Mouse (Mus musculus) urinary bladder, postnatal 36 days (tissue): ENCODE results near the gene Trp73.

Experiments used
- DNase-seq, 2 experiments: peaks; one replicate each; pipeline ENCODE4 v3.0.0; 2022; ENCODE audit warnings: low spot score in 2 of 2, mixed read lengths in 1 of 2

The Trp73 gene

DNA sequence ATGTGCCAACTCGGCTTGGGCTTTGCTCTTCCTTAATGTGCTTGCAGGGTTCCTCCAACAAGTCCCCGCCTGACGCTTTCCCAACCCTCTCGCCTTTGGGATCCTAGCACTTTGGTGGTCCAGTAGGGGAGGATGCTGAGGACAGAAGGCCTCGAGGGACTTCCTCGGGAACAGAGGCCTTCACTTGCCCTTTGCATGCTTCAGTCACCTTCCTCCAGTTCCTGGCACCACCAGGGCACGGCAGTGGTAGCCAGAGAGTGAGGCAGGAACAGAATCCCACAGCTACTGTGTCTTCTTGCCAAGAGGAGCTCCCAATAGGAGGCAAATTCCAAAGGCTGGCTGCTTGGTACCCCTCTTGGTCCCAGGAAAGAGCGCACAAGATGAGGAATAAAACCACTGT, 36.6 kb downstream of the Trp73 start:
- no peak for DNase-seq

DNA sequence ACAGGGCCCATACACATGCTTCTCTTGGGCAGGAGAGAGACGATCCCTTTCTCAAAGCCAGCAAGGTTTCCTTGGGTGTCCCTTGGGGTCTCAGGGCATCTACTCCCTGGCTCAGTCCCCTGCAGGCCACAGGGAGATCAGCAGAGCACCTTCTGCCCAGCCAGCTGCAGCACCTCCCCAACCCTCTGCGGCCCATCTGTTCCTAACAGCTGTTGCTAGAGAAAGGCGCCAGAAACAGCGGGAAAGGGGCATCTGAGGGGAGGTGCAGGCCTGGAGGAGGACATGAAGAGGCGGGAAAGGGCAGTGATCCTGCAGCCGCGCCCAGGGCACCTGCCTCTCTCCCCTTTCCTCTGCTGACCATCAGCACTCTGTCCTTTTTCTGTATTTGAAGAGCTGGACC, 40.6 kb downstream of the Trp73 start:
- no peak for DNase-seq

DNA sequence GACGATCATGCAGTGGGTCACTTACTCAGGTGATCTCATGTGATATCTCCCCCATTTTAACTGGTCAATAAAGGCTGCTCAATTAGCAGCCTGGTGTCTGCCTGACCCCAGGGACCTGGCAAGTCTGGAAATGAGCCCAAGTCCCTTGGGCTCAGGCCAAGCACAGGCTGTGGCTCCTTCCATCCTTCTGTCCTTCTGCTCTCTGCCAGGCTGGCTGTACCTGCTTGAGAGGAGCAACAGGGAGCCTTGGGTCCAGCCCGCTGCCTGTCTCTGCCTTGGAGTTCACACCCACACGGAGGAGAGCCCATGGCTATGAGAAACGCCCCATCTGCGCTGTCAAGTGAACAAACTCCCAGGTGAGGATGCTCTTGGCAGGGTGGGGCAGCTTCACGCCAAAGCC, 43.9 kb downstream of the Trp73 start:
- no peak for DNase-seq

DNA sequence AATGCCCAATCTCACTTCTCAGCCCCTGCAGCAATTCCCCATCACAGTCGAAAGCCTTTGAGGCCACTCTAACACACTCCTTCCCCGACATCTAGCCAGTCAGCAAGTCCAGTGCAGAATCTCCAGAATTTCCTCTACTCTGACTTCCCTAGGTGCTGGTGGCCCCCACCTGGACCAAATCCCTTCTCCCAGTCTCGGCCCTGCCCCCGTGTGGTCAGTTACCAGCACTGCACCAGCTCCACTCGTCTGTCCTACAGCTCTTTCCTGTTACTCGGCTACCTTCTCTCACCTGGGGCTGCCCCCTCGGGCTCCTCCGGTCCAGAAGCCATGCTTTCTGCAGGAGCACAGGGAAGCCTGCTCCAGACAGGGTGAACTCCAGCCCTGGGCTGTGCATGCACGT, 46.8 kb downstream of the Trp73 start:
- peak; percentile 28 to 50 for DNase-seq

DNA sequence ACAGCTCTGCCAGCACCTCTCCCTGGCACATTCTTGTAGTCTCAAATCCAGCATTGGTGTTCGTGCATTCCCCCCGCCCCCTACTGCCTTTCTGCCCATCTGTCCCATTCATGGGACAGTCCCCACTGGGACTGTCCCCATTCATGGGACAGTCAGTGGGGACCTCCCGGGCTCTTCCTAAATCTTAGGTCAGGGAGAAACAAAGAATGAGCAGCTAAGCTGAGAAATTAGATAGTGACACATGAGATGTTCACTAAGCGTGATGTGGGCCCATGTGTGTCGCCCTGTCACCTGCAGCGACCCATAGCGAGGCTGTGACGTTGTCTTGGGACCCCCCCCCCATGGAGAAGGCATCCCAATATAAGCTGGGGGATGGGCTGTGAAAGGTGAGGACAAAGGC, 48.7 kb downstream of the Trp73 start:
- no peak for DNase-seq

DNA sequence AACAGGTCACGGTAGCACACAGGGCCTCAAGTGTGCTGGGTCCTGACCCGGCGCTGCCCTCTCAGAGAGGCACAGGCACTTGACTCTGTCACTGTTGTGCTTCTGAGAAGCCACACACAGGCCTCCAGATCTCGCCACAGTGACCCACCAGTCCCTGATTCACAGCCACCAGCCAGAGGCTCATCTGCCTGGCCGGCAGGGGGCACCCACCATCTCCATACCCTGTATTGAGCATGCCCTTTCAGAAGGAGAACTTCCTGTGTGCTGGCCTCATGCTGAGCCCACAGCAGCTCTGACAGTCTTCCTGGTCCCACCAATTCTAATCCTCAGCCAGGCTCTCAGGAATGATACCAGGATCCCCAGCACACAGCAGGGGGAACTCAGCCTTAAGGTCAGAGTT, 50.8 kb downstream of the Trp73 start:
- DNase-seq = no peak

DNA sequence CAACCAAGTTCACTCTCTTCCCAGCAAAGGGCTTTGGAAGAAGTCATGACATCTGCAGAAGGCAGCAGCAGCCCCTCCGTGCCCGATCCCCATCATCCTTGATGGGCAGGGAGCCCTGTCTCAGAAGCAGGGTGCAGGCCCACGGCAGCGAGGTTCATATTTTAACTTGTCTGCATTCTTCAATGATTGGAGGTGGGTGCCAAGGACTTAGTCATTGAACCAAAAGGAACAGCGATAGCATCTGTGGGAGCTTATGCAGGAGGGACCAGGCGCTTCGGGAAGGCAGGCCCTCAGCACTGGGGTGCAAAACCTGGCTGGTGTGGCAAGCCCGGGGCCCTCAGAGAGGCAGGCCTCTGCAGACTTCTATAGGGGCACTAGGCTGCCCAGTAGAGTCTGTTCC, 53.6 kb downstream of the Trp73 start:
- DNase-seq = no peak

DNA sequence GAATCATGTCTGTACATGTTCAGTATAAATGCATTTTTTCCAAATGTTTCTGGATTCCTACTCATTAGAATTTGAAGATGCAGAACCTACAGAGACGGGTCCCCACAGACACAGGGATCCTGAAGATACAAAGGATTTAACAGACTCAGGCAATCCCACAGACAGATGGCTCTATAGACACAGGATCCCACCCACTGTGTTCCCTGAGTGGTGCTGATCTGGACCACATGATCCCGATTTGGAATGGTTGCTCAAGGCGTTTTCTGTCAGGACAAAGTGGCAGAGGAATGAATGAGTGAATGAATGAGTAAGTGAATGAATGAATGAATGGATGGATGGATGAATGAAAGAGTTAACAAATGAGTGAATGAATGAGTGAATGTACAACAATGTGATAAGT, 54.2 kb downstream of the Trp73 start:
- DNase-seq = no peak

DNA sequence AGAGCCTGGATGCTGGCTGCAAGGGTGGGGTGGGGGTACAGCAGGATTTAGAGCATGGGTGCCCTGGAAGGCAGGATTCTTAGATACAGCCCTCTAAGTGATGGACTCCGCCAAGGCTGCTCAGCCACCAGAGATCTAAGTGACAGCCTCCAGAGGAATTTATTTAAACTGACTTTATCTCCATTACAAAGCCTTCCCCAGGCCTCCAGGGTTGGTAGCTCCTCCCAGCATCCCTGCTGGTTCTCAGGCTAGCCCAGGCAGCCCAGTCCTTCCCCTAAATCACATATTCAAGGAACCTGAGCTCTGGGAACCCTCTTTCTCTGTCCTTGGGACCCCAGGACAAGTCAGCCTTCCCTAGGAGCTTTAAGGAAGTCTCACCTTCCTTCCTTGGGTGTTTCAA, 58.0 kb downstream of the Trp73 start:
- DNase-seq = no peak

DNA sequence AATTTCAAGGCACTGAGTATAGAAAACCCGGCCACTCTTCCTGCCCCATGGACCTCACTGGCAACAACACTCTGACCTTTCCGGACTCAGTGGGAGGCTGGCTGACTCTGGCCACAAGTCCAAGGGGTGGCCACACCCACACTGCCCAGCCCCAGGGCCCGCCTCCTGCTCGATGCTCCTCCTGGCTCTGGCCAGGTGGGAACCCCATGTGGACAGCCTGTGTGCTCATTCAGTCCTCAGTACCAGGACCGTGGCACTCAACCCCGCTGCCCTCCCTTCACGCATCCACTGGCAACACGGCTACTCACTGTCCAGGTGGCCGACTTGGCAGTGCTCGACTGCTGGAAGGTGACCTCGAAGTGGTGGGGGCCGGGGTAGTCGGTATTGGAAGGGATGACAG, 59.0 kb downstream of the Trp73 start:
- DNase-seq = no peak

DNA sequence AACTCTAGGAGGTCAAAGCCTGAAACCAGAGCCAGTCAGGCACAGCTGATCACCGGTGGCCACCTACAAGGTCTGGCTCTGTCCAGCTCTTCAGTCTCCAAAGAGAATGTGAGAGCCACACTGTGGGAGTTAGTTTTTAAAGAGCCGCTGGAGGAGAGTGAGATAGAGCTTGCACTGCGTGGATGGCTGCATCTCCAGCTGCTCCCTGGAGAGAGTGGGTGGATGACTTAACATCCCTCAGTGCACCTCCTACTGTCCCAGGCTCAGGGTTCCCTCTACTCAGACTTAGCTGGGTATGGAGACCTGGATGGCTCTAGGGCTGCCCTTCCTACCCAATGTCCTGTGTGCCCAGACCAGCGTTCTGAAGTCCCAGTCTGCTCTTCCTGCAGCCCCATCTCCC, 59.8 kb downstream of the Trp73 start:
- no peak for DNase-seq

DNA sequence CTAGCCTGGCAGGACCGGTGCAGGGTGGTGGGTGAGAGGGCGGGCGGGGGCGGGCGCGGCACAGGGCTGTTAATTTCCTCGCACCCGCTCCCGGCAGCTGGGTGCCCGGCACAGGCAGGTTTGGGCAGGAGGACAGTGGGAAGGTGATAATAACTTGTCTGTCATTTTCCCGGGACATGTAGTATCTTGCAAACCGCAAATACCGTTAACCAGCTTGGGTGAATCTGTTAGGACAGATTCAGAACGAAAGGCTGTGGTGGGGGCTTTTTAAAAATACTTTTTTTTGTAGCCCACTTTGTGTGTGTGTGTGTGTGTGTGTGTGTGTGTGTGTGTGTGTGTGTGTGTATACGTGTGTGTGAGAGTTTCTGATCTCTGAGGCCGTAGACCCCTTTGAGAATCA, 68.1 kb downstream of the Trp73 start:
- no peak for DNase-seq

DNA sequence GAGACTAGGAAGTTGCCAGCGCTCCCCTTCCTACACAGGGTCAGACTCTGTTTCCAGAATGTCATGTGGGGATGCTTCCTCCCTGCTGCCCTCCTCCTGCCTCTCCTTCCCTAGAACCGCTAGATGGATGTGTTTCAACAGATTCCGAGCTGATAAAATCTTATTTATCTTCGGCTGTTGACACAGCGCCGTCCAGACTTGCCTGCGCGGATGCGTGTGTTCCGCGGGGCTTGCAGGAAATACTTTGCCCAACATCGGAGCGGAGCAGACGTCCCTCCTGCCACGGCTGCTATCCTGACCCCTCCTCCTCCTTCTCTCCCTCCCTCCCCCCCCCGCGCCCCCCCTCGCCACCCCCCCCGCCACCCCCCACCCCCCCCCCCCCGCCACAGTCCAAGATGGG, 68.5 kb downstream of the Trp73 start:
- peak in 1 of 2 experiments; percentile 39 for DNase-seq

DNA sequence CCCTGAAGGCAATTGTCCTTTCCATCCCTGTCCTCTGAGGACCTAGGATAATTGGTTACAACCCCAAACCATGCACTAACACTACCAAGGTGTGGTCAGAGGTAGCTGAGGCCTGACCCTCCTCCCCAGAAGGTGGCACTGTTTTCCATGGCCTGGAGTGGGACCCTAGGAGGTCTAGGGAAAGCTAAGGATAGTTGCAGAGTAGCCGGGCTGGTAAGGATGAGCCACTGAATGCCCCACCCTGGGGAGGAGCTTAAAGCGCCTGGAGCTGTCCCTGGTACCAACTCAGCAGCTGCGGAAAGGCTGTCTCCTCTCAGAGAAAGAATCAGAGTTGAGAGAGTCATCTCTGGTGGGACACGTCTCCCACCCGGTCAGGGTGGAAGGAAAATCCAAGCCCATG, 69.1 kb downstream of the Trp73 start:
- DNase-seq = no peak

DNA sequence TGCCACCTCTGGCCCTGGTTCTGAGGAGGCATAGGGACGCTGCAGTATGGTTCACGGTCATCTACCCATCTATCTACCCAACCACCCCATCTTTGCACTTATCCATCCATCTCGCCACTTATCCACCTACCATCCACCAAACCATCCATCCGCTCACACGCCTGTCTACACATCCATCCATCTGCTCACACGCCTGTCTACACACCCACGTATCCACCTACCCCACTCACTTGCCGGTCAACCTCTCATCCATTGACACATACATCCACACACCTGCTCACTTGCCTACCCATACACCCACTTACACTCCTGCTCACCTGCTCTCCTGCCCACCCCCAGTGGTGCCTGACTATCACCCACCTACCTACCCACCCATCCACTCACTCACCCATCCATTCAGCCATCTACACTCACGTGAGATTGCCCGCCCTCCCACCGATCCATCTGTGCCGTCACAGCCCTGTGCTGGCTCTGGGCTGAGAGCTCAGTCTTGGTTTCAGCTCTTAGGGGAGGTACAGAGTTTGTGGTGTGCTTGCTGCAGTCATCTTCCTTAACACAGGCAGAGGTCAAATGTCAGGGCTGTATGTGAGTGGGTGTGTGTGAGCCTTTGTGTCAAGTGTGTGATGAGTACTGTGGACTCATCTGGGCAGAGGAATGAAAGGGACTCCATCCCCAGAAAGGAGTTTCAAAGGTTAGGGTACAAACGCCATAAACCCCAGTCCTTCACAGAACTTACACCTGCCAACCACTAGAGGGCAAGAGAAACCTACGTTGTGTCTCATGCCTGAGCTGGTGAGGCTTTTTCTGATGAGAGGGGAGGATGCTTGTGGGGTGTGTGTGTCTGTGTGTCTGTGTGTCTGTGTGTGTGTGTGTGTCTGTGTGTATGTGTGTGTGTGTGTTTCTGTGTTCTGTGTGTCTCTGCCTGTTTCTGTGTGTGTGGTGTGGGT, 74.9 kb downstream of the Trp73 start:
- no peak for DNase-seq

DNA sequence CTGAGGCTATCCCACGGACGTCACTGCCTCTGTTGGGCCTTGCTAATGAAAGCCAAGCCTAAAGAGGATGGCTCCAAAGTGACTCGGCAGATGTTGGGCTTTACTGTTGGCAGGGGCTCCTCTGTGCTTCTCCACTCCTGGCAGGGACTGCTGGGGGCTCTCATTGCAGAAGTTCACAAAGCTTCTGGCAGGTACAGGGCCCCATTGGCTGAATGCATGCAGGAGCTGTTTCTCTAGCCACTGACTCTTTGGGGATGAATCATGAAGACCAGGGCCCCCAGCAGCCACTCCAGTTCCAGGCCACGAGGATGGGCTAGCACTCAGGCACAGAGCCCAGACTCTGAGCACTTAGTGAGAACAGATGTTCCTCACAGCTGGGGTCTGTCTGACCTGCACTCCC, 82.3 kb downstream of the Trp73 start:
- no peak for DNase-seq

DNA sequence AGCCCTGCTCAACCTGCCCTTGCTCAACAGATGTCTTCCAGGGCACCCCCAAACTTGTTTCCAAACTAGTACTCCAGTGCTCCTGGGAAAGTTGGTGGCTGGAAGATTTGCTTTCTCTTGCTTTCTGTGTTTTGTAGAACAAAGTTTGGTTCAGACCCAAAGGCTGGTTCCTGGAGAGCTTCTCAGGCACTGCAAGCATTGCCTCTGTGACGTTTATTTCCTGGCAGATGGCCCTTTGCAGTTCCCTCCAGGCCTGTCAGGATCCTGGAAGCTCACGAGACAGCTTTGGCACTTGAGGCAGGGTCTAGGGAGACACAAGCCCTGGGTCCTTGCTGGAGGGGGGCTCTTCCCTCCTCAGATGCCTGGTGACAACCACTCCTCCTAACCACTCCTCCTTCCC, 83.3 kb downstream of the Trp73 start:
- peak in 1 of 2 experiments; percentile 26 for DNase-seq

DNA sequence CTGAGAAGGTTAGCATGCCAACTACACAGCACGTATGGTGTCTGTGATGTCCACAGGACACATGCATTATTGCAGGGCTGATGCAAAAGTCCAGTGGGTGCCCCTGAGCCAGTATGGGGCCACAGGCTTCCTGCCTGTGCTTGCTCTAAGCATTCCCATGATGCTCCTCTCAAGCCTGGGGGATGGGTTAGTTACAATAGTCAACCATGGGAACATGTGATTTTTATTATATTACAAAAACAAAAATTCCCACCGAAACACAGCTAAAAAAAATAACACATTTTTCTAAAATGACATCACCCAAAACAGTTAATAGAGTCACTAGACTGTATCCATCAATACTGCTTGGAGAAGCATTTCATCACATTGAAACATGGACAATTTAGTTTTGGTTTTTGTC, 84.0 kb downstream of the Trp73 start:
- DNase-seq = no peak

DNA sequence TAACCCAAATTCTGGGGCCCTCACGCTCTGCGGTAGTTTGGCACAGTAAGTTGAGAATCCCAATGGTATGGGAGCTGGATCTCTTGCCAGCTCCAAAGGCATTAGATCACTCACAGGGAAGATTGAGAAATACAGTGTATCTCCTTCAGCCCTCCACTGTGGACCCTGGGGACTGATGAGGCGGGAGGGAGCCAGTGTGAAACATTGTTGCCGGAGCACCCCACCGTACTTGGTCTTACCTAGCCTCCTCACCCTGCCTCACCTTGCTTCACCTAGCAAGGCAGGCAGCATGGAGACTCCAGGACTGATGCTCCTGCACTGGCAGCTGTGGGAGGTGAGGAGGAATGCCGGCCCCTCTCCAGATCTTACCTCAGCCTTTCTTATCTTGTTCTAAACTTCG, 84.5 kb downstream of the Trp73 start:
- peak in 1 of 2 experiments; percentile 19 for DNase-seq

DNA sequence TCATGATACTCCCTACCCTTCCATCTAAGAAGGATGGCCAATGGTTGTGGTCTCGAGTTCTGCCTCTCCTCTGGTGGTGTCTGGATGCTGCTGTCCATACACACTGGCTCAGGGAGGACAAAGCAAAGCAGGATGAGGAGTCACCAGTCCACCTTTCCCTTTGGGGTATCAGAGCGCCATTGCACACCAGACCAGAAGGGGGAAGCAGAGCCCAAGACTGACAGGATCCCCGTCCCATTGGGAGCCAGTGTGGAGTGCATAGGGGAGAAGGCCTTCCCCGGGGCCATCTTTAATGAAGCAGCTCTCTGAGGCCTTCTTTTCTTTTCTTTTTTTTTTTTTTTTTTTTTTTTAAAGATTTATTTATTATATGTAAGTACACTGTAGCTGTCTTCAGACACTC, 86.9 kb downstream of the Trp73 start:
- DNase-seq = no peak

DNA sequence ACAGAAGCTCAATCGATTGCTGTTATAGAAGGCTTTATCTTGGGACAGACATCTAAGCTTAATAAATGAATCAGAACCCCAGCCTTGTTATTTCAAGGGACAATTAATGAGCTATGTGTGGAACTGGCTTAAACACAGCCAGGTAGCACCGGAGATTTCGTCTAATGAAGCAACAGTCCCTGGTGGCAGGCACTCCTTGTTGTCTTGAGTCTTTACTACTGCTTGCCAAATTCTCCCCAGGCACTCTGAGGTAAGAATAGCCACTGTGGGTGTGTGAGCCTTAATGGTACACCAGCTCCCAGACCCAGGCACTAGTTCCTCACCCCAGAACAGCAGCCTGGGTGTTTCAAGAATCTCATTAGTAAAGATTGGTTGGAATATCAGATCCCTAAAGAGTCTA, 88.6 kb downstream of the Trp73 start:
- DNase-seq = no peak

DNA sequence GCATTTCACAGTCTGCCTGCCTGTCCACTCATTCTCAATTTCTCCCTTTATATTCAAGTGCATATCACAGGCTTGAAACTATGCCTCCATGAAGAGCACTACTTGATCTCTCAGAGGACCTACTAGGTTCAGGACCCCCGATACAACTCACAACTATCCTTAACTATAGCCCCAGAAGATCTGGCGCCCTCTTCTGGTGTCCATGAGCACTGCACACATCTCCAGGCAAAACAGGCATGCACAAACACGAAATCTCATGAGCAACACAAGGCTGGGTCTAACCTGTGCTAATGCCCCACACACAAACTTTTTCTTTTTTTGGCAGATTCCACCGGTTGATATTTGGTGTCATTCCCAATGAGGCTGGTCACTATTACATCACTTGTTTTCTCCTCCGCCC, 94.2 kb downstream of the Trp73 start:
- DNase-seq = no peak

DNA sequence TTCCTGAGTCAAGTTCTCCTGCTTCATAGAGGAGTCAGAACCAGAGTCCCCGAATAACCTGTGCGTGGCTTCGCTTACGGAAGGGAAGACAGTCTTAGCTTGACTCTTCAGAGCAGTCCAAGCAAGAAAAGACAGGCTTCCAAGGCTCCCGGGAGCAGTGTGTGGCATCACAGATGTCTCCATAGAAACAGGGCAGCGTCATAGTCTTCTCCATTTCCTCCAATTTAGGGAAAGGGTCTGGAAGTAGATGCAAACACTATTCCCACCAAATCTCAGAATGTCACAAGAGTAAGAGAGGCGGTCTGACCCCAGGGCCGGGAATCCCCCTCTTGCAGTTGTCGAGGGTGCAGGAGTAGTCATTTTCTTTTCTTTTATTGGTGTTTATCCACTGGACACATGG, 97.4 kb downstream of the Trp73 start, which contains the start of gene Ccdc27:
TSS of gene Ccdc27 (minus strand) at position 101 of the 400 bp plus-strand sequence.
- DNase-seq = no peak

DNA sequence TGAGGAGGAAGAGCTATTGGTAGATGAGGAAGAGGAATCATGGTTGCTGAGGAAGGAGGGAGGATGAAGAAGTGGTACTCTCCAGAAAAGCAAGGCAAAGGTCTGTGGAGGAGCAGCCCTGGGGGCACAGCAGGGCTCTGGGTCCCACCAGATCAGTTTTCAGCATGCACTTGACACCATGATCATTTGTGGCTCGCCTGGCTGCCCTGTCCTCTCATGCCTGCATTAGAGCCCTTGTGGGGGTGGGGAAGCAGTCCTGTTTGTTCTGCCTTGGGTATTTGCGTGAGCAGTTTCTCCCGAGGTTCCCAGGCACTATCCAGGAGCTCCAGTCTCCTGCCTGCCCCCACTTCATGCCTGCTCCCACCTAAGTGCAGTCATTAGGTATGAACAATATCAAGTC, 102.9 kb downstream of the Trp73 start:
- DNase-seq = no peak
